Mouse (Mus musculus) embryo, embryonic 11.5 days (tissue): ENCODE data around the gene Fcgr1.
"Not testable (repeated sequence)": the region's sequence is repeated elsewhere in the genome, so short reads cannot be mapped to it uniquely, and the experiment has no call there.

Experiments used
- DNase-seq: peaks from one replicate; pipeline ENCODE4 v3.0.0-alpha.2; 2012; ENCODE audit warnings: low read depth, low spot score

Gene Fcgr1

DNA sequence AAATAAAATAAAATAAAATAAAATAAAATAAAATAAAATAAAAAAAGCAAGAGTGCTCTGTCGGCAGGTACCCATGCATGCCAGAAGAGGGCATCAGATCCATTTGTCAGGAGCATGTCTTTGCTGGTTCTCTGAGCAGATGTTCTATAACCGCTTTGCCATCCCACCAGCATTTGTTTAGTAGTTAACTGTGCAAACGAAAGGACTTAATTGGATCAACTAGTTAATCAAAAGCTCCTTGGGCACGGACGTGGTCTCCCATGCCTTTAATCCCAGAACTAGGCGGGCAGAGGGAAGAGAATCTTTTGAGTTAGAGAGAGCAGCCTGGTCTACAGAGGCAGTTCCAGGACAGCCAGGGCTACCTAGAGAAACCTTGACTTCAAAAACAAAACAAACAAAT is 33.4 kb upstream of the Fcgr1 start:
- no peak for DNase-seq

GRCm38 (mm10) chr3:96323806-96324205 is 30.0 kb upstream of the Fcgr1 start:
- not testable (repeated sequence) for DNase-seq

GRCm38 (mm10) chr3:96322609-96323008 is 28.8 kb upstream of the Fcgr1 start:
- DNase-seq, result no peak

DNA sequence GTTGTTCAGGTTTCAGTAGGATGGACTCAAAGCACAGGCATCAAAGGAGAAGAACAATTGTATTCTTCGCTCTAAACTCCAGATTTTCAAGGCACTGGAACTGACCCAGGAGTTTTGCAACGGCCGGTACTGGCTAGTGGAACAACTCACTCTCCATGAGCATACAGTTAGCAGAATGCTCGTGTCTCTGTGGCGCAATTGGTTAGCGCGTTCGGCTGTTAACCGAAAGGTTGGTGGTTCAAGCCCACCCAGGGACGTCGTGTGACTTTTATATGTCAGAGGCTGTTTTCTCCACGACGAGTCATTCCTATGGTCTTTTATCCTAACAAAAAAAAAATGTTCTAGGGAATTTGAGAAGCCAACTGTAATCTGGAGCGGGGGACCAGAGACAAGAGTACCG is 28.1 kb upstream of the Fcgr1 start:
- DNase-seq, result no peak

GRCm38 (mm10) chr3:96320003-96320402 is 26.2 kb upstream of the Fcgr1 start:
- not testable (repeated sequence) for DNase-seq

GRCm38 (mm10) chr3:96312341-96313098 is 18.8 kb upstream of the Fcgr1 start:
- DNase-seq, result no peak

DNA sequence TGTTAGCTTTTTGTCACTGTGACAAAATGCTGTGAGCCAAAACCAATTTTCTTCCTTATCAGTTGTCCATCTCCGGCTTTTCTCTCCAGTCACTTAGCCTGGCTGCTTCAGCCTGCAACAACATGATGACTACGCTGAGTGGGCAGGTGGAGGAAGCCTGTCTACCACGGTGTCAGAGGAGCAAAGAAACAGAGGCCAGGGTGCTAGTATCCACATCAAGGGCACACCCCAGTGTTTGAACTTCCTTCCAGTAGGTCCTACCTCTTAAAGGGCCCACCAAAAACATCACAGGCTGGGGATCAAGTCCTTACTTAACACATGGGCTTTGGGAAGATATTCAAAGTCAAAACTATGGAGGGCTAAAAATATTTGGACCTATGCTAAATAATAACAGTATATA is 15.7 kb upstream of the Fcgr1 start:
- no peak for DNase-seq

DNA sequence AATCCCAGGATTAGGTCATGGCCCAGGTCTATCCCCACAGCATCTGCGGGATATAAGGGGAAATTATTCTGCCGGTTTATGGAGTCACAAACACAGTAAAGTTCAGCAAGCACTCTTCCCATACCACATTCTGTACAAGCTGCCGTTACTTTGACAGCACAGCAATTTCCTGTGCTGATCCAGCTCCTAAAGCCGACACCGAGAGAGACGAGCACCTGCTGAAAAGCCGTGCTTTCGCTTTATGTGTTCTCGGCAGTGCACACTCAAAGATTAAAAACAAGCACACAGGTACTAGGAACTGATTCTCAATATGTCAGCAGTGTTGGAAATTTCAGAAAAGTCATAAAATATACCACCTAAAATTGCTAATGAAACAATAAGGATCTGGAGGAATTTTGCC is 12.7 kb upstream of the Fcgr1 start:
- DNase-seq, result no peak

DNA sequence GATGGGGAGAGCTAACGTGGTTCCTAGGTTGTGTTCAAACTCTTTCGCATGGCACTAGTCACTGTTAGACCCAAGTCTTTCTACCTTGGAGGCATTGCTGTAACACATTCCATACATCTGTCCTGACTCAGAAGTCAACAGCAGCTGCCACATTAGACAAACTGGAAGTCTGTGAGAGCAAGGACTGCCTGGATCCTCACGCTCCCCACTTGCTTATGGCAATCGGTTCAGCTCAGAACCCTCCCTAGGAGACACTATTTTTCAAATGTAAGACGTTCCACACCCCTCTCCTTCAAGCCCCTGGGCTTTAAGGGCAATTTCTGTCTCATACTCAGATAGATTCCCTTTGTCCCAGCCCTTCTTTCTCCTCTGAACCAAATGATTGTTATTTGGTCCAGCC is 8.3 kb upstream of the Fcgr1 start:
- DNase-seq, result no peak

DNA sequence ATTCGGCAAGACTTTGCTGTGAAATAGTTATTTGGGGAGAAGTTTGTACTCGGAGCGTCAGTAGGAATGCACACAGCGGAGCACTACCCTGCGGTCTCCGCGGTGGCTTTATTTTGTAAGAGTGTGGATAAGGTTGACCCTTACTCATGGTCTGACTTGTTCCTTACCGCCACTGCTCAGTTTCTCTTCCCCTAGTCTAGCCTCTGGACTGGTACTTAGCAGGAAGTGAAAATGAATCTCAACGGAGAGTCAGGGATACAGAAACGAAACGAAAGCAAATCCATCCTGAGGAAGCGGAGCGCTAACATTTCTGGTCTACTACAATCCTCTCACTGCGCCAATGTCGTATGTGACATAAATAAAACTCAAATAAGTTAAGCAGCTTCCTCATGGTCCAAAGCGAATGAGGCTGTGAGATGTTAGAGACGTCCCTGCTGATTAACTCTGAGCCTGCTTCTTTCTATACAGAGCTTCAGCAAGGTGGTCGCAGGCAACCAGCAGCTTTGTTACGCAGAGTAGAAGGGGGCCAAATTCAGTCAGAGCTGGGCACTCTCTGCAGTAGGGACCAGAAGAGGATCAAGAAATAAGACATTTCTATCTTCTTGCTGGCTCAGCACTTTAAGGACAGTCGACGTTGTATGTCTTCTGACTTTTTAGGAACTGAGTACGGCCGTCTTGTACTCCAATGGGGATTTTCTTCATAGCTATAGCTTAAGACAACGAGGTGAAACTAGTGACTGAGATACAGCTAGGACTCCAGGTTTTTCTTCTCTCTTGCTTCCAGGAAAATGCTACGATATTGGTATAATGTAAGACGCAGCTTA is 7.1 kb upstream of the Fcgr1 start:
- no peak for DNase-seq

DNA sequence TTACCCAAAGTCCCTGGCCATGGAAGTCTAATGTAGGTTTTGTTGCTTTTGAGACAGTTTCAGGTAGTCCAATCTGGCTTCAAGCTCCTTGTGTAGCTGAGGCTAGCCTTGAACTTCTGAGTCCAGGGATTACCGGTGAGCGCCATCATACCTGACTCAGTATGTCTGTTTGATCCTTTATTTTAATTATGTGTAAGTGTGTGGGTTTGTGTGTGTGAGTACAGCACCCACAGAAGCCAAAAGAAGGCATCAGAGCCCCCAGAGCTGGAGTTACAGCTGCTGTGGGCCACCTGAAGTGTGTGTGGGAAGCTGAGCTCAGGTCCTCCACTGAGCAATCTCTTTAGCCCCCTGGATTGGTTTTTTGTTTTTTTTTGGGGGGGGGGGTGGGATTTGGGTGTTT is 5.8 kb upstream of the Fcgr1 start:
- no peak for DNase-seq

DNA sequence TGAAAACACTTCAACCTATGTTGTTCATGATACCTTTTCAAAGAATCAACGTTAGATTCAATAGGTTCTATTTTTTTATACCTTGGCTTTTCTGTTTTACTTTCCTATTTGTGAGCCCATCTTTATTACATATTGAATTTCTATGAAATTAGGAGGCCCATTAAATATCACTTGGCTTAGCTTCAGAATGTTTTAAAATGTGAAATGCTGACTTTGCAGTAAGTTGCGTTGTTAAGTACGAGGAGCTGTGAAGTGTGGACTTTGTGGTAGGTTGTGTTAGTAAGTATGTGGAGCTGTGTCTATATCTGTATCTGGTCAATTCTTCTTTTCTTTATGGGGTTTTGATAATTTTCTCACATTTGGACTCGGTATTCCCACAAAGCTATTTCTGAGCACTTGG is 4.6 kb upstream of the Fcgr1 start:
- DNase-seq, result no peak

GRCm38 (mm10) chr3:96293368-96293767 is 401 bp downstream of the Fcgr1 start:
- no peak for DNase-seq

DNA sequence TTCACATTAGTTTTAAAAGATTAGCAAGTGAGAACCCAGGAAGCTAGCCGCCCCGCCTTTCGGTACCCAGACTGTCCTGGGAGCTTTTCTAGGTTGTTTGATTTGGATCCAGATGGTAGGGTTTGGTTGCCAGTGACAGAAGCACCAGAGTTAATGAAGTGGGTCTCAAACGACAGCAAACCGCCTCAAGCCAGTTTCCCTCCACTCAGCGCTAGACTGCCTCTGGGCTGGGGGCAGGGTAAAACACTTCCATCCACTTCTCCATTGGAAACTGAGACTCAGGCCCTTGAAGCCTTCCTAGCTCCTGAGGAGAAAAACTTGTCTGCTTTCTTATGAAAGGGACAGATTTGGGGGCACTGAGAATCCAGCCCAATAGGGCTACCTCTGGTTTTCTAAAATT is 1.1 kb downstream of the Fcgr1 start:
- no peak for DNase-seq

DNA sequence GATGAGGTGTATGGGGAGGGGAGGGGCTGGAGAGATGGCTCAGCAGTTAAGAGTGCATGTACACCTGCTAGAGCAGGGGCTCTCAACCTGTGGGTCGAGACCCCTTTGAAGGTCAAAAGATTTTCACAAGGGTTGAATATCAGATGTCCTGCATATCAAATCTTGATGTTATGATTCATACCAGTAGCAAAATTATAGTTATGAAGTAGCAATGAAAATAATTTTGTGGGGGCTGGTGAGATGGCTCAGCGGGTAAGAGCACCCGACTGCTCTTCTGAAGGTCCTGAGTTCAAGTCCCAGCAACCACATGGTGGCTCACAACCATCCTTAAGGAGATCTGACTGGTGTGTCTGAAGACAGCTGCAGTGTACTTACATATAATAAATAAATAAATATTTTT is 3.0 kb downstream of the Fcgr1 start:
- not testable (repeated sequence) for DNase-seq

DNA sequence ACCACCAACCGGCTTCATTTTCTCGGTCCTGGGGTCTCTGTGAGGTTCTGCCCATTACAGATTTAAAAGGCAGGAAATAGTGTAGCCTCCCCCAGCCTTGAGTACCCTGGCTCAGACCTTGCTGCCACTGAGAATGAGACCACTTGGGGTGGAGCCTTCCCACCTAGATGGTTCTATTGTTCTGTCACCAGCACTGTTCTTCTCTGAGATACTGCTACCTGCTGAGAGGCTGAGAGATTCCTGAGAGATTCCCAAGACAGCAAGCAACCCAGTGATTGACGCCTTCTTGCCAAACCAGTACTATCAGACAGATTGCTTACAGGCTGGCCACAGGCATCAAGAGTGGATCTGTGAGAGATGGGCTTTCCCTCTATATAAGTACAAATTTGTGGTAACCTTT is 4.6 kb downstream of the Fcgr1 start:
- no peak for DNase-seq

DNA sequence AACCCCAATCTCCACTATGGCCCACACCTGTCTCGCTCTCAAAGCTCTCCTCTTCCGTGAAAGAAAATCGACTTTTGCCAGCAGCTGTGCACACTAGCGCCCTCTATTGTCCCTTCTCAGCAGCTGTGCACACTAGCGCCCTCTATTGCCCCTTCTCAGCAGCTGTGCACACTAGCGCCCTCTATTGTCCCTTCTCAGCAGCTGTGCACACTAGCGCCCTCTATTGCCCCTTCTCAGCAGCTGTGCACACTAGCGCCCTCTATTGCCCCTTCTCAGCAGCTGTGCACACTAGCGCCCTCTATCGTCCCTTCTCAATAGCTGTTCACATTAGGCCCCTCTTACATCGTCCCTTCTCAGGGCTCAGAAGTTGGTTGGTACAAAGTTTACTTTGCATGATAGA is 6.4 kb downstream of the Fcgr1 start:
- not testable (repeated sequence) for DNase-seq

DNA sequence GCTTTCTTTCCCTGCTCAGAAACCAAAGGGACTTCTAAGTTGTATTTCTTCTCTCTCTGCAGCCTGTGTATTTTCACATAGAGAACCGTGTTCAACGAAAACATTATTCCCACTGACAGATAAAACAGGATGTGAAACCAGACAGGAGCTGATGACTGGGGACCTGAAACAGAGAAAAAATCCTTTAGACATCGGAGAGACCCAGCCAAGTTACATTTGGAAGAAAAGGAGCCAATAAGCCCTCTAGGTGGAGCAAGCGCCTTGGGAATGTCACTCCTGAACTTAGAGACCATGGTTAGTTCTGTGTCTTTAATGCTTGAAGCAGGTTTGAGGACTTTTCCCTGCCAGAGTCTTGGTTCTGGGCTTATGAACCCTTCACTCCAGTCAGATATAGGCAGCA is 9.3 kb downstream of the Fcgr1 start:
- no peak for DNase-seq

DNA sequence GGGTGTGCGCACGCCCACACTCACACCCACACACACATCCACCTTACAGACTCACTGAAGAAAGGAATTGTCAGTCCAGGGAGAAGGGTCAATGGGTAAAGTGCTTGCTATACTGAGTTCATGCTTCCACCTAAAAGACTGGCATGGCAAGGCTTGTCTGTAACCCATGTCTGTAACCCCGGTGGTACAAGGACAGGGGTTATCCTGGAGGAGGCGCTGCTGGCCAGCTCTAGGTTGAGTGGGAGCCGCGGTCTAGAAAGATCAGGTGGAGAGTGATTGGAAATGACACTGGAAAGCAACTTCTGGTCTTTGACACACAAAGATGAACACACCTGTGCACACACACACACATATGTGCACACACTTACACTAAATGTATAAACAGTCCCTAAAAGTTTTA is 13.1 kb downstream of the Fcgr1 start:
- no peak for DNase-seq

DNA sequence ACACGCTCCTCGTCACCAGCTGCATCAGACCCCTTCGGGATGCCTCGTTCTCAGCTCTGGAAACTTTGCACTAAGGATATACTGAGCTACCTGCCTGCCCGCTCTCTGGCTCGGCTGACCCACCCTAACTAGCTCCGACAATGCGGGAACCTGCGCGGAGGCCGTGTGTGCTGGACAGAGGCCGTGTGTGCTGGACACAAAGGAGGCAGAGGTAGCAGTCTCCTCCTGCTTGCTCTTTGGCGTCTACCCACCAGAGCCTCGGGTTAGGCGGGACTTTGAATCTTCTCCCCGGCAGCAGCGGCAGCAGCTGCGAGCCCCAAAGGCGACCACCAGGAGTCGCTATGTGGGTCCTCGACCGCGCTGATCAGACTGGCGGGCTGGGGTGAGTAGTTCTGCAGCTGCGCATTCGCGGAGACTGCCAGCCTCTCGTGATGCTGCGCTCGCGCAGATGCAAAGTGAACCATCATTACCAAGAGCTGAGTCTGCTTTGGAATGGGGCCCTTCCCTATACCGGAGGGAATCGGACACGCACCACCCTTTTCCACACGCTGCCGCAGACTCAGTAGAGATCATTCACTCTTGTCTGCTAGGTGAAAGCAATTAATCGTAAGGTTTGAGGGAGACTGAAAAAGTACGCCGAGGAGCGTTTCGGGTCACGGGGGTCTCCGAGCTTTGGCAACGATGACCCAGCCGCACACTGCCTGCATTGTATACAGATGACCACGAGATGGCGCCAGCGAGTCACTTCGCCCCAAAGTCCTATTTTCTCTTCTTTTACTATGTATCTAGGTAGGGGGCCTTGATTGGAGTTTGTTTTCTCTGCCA is 15.8 kb downstream of the Fcgr1 start:
- DNase-seq, result peak; percentile 90

GRCm38 (mm10) chr3:96277428-96277799 is 16.4 kb downstream of the Fcgr1 start:
- DNase-seq, result no peak
